In the genomic region with DNA sequence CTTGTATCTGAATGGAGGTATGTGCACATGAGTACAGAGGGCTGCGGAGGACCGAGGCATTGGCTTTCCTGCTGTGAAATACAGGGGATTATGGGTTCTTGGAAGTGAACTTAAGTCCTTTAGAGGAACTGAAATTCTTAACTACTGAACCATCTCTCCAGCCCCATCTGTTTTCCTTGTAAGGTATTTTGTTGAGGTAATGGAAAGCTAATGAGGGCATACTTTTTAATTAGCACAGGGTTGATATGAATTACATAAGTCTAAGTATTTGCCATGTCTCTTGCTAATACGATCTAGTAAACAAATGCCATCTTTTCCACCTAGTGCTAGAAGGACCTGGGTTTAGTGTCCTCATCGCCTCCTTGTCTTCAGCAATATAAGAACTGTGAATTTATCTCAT, we compare ENCODE assay signal across 29 mouse cellular contexts.
"Had no signal": no experiment of that assay in that cellular context is flagged by ENCODE, and none has a peak within 500 bp of the region (broad histone marks: within the 10 kb centered on the region; RNA-seq: fewer than 3 reads in every experiment).

No protein-coding gene starts in this region.

- H3K4me1 ChIP-seq: limb, embryonic 12.5 days; limb, embryonic 15.5 days; liver, embryonic 12.5 days; liver, embryonic 13.5 days; liver, embryonic 15.5 days; megakaryocyte, embryonic 14.5 days had no signal

- H3K27me3 ChIP-seq: limb, embryonic 12.5 days; limb, embryonic 13.5 days; limb, embryonic 15.5 days; liver, embryonic 12.5 days; liver, embryonic 13.5 days; liver, embryonic 15.5 days; lung, embryonic 15.5 days; megakaryocyte, embryonic 14.5 days; midbrain, embryonic 15.5 days had no signal

- H3K9ac ChIP-seq: limb, embryonic 12.5 days; limb, embryonic 13.5 days; limb, embryonic 15.5 days; liver, embryonic 12.5 days; liver, embryonic 13.5 days; liver, embryonic 14.5 days; liver, embryonic 15.5 days; liver, postnatal 0 days; lung, embryonic 14.5 days; lung, embryonic 15.5 days; midbrain, embryonic 12.5 days; midbrain, embryonic 13.5 days; midbrain, embryonic 15.5 days had no signal

- DNase-seq: liver; liver, embryonic 13.5 days; liver, postnatal 0 days; lung, adult 18-20 months; lung, adult 2 months; lung, embryonic 14.5 days; lung, postnatal 10 days; lung, postnatal 14 days; lung, postnatal 36 days; lung, postnatal 4 days; midbrain, embryonic 14.5 days had no signal

- H3K9me3 ChIP-seq: limb, embryonic 10.5 days; limb, embryonic 12.5 days; limb, embryonic 13.5 days; limb, embryonic 15.5 days; liver, embryonic 12.5 days; liver, embryonic 13.5 days; liver, embryonic 15.5 days; lung, embryonic 15.5 days; megakaryocyte, embryonic 14.5 days; midbrain, embryonic 10.5 days; midbrain, embryonic 12.5 days; midbrain, embryonic 13.5 days; midbrain, embryonic 15.5 days had no signal

- H3K4me3 ChIP-seq: left cerebral cortex, adult 2 months; limb, embryonic 10.5 days; limb, embryonic 12.5 days; limb, embryonic 13.5 days; limb, embryonic 15.5 days; liver, embryonic 12.5 days; liver, embryonic 13.5 days; liver, embryonic 15.5 days; lung, embryonic 15.5 days; megakaryocyte, embryonic 14.5 days; midbrain, embryonic 10.5 days; midbrain, embryonic 12.5 days; midbrain, embryonic 13.5 days; midbrain, embryonic 15.5 days; myocyte had no signal

- H3K27ac ChIP-seq: left cerebral cortex, adult 2 months; limb, embryonic 10.5 days; limb, embryonic 12.5 days; limb, embryonic 13.5 days; limb, embryonic 15.5 days; liver, embryonic 12.5 days; liver, embryonic 13.5 days; liver, embryonic 14.5 days; liver, embryonic 15.5 days; lung, embryonic 15.5 days; macrophage; midbrain, embryonic 10.5 days; midbrain, embryonic 12.5 days; midbrain, embryonic 13.5 days; midbrain, embryonic 15.5 days had no signal

- H3K4me2 ChIP-seq: limb, embryonic 12.5 days; limb, embryonic 13.5 days; limb, embryonic 15.5 days; liver, embryonic 11.5 days; liver, embryonic 12.5 days; liver, embryonic 13.5 days; liver, embryonic 15.5 days; lung, embryonic 14.5 days; lung, embryonic 15.5 days; midbrain, embryonic 12.5 days; midbrain, embryonic 13.5 days; midbrain, embryonic 15.5 days had no signal

- ATAC-seq: liver, embryonic 12.5 days; liver, postnatal 0 days; lung, postnatal 0 days; midbrain, embryonic 13.5 days; midbrain, embryonic 15.5 days had no signal

- H3K36me3 ChIP-seq: limb, embryonic 10.5 days; limb, embryonic 12.5 days; limb, embryonic 13.5 days; limb, embryonic 15.5 days; liver, embryonic 12.5 days; liver, embryonic 13.5 days; liver, embryonic 15.5 days; lung, embryonic 15.5 days; midbrain, embryonic 10.5 days; midbrain, embryonic 12.5 days; midbrain, embryonic 13.5 days; midbrain, embryonic 15.5 days had no signal
